Mouse (Mus musculus): ENCODE measurements around the gene Cep152.

Gene Cep152

DNA sequence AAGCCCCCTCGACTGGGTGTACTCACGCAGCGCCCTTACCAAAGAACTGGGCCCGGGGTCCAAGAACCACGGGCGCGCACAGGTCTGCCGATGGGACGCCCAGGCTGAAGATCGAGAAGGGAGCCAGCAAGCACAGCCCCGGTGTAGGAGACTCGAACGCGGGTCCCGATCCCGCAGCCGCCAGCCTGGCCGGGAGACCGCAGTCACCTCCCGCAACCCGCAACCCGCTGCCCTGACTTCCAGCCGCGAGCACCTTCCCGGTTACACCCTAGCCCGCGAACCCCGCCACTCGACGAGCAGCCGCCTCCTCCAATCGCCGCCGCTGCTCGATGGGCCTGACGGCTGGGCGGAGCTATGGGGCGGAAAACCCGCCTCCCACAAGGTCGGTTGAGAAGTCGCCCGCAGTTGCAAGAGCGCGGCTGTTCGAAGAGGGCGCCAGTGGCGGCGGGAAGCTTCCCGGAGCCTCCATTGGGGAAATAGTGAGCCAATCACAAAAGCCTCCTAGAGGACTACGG lies at the start of gene Cep152:
Gene Cep152, minus strand, starts transcription at position 277 of the 515 bp plus-strand sequence.
- in situ Hi-C loops (cut with MboI; ENCODE audit: low sequenced_read_pairs), result no loop called here

DNA sequence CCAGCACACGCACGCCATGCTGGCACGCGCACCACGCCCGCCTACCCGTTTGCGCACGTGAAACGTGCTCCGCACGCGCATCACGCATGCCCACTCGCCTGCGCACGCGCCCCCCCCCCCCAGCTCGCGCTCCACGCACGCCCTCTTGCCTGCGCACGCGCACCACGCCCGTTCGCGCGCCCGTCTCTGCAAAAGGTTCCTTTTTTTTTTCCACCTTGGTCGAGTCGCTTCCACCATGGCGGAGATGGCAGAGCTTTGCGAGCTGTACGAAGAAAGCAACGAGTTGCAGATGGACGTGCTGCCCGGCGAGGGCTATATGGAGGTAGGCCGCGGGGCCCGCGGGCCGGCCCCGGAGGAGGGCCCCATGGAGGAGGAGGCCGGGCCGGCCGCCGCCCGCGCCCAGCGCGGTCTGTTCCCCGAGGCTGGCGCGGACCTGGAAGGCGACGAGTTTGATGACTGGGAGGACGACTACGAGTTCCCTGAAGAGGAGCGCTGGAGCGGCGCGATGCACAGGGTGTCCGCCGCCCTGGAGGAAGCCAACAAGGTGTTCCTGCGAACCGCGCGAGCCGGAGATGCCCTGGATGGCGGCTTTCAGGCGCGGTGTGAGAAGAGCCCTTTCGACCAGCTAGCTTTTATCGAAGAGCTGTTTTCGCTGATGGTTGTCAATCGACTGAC lies 48.2 kb upstream of the Cep152 start, which contains the start of gene Eid1:
Gene Eid1, plus strand, starts transcription at position 139 of the 675 bp plus-strand sequence.
- in situ Hi-C loops (cut with MboI; ENCODE audit: low sequenced_read_pairs), result no loop called here

DNA sequence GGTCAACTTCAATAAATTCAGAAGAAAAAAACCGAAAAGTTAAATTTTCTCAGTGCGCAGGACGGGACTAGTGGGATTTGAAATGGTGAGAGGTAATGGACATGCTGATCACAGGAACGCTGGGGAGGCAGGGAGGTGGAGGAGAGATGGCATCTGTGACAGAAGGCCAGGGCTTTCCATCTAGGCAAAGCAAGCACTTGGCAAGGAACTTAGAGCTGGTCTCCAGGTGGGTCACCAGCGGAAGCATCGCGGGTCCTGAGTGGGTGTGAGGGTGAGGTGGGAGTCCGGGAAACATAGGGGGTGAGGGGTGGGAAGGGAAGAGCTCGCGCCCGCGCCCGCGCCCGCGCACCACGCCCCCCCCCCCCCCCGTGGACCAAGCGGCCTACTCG lies 47.6 kb upstream of the Cep152 start:
- in situ Hi-C loops (cut with MboI; ENCODE audit: low sequenced_read_pairs), result no loop called here

DNA sequence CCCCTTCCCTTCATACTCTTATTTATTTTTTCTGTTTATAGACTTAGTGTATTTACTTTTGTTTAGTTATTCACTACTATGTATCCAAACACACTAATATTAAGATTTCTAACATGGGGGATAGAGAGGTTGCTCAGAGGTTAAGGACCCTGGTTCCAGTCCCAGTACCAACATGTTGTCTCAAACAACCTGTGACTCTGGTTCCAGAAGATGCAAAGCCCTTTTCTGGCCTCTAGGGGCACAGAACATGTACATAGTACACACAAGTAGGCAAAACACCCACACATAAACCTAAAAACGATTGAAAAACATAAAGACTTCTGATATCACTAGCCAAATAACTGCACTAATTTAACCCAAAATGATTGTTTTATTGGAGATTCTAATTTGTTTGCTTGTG lies 45.9 kb upstream of the Cep152 start:
- in situ Hi-C loops (cut with MboI; ENCODE audit: low sequenced_read_pairs), result no loop called here

DNA sequence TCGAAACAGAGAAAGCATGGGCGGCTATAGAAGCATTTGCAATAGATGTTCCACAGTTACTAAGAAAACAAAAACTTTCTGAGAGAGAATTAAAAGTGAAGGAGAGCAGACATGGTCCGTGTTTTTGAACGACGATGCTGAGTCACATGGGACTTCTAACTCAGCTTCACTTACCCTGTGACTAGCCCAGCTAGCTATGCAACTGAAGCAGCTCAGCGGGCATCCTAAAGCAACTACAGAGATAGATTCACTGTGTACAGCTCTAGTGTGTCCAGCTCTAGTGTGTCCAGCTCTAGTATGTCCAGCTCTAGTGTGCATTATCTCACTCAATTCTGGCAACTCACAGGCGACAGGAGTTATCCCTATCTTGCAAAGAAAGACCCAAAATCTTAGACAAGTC lies 42.8 kb upstream of the Cep152 start:
- in situ Hi-C loops (cut with MboI; ENCODE audit: low sequenced_read_pairs), result no loop called here

DNA sequence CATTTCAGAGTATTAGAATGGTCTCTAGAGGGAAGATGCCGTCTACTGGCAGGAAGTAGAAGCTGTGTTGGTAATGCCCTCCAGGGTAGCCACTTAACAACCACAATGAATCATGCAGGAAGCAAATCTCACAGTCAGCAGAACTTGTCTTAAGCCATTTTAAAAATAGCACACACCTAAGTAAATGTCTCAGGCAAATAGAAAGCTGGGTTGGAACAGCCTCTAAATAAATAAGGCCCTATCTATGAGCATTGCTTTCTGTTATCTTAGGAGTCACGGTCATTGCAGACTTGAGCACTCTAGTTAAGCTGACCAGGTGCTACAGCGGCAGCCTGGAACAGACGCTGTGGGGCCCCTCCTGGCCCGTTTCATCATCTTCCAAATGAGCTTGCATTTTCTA lies 42.3 kb upstream of the Cep152 start:
- in situ Hi-C loops (cut with MboI; ENCODE audit: low sequenced_read_pairs), result no loop called here

DNA sequence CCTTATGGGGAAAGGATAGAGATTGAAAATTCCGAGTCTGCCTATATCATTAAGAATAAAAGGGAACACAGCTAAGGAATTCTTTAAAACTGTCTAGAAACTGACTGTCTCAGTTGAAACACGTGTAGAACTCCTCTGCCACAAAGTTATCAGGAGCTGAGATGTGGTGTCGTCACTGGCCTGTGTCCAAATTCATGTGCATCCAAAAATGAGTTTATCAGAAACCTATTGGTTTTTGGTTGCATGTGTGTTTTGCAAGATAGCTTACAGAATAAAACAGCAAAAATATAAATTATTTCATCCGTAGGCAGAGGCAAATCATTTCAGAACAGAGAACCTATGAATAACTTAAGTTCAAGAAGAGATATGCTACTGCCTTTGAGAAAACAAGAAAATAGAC lies 41.8 kb upstream of the Cep152 start:
- in situ Hi-C loops (cut with MboI; ENCODE audit: low sequenced_read_pairs), result no loop called here

DNA sequence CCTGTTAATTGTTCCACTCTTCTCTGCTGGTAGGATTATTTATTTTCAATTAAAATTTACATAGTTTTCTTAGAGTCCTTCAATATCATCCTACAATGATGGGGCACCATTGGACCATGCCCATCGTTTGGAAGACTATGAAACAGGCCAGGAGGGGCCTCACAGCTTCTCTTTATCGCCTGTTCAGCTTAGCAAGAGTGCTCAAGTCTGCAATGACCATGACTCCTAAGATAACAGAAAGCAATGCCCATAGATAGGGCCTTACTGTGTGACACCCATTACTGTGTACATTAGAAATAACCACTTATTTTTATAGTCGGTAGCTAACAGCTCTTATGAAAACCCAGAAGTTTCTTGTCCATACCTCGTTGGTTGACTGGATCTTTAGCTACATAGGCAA lies 41.0 kb upstream of the Cep152 start:
- in situ Hi-C loops (cut with MboI; ENCODE audit: low sequenced_read_pairs), result no loop called here

DNA sequence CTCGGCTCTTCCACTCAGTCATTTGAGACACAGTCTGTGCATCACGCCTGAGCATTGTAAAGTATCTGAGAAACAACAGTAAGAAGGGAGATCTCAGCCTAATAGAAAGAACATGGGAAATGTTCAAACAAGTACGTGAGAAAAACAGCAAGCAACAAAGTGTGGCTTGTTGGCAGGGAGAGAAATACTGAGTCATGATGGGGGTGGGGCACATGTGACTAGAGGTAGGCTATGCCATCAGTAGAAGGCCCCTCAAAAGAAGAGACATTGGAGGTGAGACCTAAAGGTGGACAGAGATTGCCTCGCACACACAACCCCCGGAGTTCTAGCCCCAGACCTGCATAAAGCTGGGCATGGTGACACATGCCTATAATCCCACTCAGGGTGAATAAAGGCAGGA lies 40.3 kb upstream of the Cep152 start:
- in situ Hi-C loops (cut with MboI; ENCODE audit: low sequenced_read_pairs), result no loop called here

DNA sequence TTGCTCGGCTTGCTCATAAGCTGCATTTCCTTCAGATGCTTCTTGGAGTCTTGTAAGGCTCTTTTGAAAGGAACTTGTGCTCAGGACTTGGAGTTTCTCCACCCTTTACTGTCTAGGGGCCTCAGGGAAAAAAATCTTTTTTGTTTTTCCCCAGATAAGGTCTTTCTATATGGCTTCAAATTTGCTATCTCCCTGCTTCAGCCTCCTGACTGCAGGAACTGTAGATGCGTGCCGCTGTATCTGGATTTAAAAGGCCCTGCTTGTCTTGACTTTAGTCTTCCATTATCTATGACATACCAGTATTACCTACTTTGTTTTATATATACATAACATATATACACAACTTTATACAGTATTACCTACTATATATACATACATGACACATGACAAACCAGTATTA lies 37.6 kb upstream of the Cep152 start:
- in situ Hi-C loops (cut with MboI; ENCODE audit: low sequenced_read_pairs), result no loop called here

DNA sequence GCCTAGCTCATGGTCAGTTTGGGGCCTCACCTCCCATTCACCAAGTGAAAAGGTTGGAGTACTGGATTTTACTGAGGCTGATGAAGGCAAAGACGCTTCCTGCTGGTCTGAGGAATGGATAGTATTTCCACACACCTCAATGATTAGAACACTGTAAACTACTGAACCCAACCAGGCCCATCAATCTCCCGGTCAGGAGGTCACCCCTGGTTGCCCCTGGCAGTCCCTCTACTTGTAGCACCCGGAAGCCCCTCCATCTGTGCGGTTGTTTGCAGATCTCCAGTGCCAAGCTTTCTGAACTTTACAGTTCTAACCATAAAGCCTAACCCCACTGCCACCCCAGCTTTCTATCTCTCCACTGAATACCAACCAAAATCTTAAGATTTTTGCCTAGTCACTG lies 36.2 kb upstream of the Cep152 start:
- in situ Hi-C loops (cut with MboI; ENCODE audit: low sequenced_read_pairs), result no loop called here

DNA sequence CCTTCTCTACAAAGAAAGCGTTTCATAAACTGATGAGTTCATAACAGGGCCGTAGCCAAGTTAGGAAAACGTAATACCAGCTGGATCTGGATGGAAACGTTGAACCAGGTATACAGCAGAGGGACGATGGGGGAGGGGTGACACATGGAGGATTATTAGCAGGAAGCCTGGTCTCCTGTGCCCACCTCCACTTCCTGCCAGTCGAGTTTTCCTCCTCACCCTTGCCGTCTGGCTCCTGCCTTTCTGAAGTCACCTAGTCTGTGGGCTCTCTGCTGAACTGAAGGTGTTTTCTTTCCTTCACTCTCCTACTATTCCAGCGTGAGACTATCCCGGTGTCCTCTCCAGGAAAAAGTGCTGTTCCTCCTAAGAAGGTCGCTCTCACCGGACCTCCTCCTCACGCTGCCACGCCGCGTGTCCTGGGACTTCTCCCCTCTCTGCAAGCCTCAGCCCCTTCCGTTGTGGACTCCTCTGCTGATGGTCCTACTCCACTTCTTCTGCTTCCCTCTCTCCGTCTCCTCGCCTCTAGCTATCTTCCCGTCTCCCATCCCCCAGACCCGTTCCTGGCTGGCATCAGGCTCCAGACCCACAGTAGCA lies 35.7 kb upstream of the Cep152 start:
- in situ Hi-C loops (cut with MboI; ENCODE audit: low sequenced_read_pairs), result no loop called here

DNA sequence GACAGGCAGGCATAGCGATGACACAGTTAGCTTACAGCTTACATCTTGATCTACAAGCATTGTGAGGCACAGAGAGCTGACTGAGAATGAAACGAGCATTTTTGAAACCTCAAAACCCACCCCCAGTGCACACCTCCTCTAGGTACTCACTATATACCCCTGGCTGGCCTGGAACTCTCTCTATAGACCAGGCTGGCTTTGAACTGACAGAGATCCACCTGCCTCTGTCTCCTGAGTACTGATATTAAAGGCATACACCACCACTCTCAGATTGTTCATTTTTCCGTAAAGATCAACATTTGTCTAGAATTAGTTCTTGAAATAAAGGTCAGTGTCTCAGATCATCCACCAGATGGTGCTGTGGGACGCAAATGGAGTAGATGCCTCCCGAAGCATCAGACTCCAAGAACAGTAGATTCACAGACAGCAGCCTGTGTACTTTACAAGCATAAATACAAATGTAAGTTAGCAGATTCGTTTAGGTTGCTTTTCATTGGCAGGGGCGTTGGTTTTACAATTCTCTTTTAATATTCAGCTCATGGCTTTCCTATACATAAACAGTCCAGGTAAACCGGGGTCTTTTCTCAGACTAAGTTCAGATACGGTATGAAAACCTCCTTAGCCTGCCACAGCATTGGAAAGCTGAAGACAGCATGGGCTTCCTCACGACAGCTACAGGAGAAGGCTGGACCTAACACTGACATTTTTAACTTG lies 35.1 kb upstream of the Cep152 start:
- in situ Hi-C loops (cut with MboI; ENCODE audit: low sequenced_read_pairs), result no loop called here

DNA sequence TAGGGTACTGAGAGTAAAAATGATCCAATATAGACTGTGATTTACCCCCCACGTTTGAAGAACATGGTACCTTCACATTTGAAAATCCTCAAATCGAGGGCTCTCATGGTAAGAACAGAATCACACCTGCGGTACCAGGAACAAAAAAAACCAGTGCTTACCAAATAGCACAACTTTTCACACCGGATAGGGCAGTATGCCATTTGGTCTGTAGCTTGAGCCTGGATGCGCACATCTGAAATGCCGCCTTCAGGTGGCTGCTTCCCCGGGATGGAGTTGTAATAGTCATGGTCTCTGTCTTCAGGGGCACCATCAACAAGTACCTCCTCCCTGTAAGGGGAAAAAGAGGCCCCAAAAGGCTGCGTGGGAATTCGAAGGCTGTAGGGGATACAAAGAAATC lies 30.5 kb upstream of the Cep152 start:
- in situ Hi-C loops (cut with MboI; ENCODE audit: low sequenced_read_pairs), result no loop called here

DNA sequence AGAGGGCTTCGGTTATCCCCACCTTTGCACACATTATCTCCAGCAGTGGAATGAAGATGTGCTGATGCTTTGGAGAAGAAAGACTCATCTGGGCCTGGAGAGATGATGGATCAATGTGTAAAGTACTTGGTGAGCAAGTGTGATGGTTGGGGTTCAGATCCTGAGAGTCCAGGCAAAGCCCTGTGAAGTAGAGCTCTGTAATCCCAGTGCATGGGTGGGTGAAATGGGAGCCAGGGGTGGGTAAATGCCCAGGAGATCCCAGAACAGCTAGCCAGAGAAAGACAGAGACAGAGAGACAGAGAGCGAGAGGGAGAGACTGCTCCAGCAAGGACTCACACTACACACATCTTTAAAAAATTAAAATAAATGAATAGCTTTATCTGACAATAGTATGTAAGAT lies 28.4 kb upstream of the Cep152 start:
- in situ Hi-C loops (cut with MboI; ENCODE audit: low sequenced_read_pairs), result no loop called here

DNA sequence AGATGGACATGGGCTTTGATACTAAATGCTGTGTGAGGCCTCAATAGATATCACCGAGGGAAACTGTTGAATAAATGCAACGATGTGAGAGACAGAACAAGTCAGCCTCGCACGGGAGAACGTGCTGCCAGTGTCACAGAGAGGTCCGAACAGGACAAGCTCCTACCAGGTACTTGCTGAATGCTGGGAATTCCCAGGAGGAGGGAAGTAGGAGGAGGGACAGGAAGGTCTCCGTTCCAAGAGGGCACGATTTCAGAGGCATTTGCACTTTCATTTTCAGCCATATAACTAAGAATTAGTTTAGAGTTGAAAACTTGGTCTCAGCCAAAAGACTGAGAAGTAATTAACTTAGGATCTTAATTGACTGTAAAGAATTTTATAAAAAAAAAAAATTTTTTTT lies 26.6 kb upstream of the Cep152 start:
- in situ Hi-C loops (cut with MboI; ENCODE audit: low sequenced_read_pairs), result no loop called here

DNA sequence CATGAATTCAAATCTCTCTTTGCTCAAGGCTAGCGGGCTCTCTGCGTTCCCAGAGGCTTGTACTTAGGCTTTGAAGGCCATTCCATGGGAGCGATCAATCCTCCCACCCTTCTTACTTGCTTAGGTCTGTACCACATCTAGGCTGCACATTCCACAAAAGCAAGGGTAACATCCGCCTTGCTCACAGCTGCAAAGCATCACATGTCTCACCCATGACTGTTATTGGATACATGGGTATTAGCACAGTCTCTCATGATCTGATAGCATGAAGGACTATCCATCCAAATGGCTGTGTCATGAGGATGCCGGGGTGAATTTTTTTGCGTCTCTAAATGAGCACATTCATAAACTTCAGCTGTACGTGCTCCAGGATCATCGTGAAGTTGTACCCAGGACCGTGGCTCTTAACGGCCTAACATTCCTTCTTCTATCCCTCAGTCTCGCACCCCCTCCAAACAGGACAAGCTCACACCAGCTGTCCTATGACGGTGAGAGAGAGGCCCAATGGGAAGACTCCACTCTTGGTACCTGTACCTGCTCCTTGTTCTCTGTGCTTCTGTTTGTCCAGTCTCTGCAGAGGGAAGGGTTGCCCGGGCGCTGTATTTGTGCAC lies 25.9 kb upstream of the Cep152 start:
- in situ Hi-C loops (cut with MboI; ENCODE audit: low sequenced_read_pairs), result no loop called here

DNA sequence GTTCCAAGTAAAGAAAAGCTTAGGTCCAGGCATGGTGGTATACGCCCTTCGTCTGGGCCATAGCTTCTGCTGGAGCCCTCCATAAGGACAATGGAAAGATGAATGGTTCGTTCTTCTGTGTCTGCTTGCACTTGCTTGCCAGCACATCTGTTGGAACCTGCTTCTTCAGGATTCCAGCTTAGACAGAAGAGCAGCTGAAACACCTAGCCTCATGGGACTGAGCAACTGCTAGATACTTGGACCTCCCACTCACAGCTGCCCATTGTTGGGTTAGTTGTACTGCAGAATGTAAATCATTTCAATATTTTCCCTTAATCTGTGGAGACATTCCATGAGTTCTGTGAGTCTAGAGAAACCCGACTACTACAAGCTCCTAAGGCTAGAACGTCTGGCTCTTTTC lies 25.1 kb upstream of the Cep152 start:
- in situ Hi-C loops (cut with MboI; ENCODE audit: low sequenced_read_pairs), result no loop called here

DNA sequence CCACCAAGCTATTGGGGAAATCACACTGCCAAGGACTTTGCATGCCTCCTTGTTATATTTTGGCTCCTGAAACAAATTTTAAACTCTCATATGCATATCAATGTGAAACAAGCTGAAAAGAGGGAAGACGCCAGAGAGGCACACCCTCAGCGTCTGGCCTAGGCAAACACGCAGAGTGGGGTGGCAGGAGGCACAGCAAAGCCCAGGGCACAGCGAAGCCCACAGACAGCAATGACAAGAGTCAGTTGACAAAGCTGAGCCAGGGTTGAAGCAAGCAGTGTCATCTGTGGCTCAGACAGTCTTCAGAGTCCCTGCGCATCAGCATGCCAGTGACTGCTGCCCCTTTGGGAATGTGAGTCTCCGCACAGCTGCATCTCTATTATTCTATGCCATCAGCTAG lies 20.0 kb upstream of the Cep152 start:
- in situ Hi-C loops (cut with MboI; ENCODE audit: low sequenced_read_pairs), result no loop called here

DNA sequence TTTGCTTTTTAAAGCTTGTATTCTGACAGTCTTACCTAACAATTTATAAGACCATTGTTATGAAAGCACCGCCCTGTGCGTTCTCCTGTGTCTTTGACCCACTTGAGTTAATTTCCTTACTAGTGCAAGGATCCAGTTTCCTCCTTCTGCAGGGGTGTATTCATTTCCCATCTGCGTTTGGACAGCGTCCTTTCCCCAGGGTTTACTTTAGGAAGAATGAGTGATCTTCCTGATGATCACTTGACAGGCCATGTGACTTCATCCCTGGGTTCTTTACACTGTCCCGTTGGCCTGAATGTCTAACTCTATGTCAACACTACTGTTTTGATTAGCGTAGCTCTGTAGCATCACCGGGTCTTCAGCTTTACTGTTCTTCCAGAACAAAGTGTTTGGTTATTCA lies 12.4 kb upstream of the Cep152 start:
- in situ Hi-C loops (cut with MboI; ENCODE audit: low sequenced_read_pairs), result no loop called here

DNA sequence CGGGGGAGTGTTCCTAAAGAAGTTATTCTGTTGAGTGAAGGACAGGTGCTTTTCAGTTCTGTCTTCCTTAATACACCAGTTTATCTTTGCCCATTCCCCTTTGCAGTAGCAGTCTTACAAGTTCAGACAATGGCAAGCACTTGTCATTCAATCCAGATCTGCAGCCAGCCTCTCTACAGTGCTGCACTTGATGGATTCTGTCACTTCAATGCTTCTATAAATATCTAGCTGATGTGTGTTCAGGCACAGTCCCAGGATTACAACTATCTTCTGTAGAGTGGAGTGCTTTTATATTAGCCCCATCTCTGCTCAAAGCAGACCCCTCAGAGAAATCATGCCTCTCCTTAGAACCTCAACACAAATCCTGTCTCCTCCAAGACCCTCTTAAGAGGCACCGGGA lies 5.1 kb upstream of the Cep152 start:
- in situ Hi-C loops (cut with MboI; ENCODE audit: low sequenced_read_pairs), result no loop called here

DNA sequence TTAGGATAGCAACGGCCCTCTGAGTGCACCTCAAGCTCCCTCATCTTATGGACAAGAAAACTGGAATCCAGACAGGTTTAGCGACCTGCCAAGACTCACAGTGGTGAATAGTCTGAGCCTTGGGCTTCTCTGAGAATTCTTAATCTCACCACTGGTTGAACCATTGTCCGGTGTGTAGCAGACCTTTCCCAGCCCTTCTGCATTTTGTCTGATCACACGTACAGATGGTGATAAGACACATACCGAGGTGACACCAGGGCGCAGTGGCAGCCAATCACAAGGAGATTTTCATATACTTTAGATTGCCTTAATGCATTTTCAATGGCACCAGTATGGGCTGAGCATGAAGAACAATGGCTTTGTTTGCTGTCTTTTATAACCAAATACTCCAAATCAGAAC lies 3.6 kb upstream of the Cep152 start:
- in situ Hi-C loops (cut with MboI; ENCODE audit: low sequenced_read_pairs), result no loop called here

Data from CH12F3 (cell line).